Mouse (Mus musculus): ENCODE results near the gene Htr1a. TPM values are rescaled to one million over a fixed set of nuclear protein-coding genes. Genes with fewer than 3 reads are reported as not detected.

Htr1a gene
- polyA plus RNA-seq, 1 experiment from 2014 or later, result 0.03 TPM

Other genes starting within 250 kb of the Htr1a start
- gene Rnf180, start 148.8 kb upstream of the Htr1a start, polyA plus RNA-seq (2015; fragmentation: Nextera tagmentation; extraction: Ambion mirVana), result 6.4 and 7.7 TPM in 2 replicates